13 mouse cellular contexts compared by ENCODE assay signal in genomic region chr8:70687576-70687975, GRCm38 (mm10). TPM values are rescaled to one million over a fixed set of nuclear protein-coding genes. Genes with fewer than 3 reads are reported as not detected.
DNase-seq lines count a peak whose midpoint lies in the region; ATAC-seq lines count a peak whose summit lies in the region.
"Had no signal": no experiment of that assay in that cellular context is flagged by ENCODE, and none has a peak within 500 bp of the region (broad histone marks: within the 10 kb centered on the region; RNA-seq: fewer than 3 reads in every experiment).

No protein-coding gene starts in this region.

- no peak for ATAC-seq in midbrain, embryonic 14.5 days (ENCODE audit: low FRiP score, low TSS enrichment)
- no peak for ATAC-seq in midbrain, embryonic 13.5 days

- intact Hi-C loops in left cerebral cortex, postnatal 4 days (cut with DNase I): no loop called here

- H3K4me2 ChIP-seq in midbrain, embryonic 14.5 days (ENCODE audit: low read length): no peak overlapping the region
- no peak overlapping the region for H3K4me2 ChIP-seq in midbrain, embryonic 13.5 days (replicated peaks)
- H3K4me2 ChIP-seq: limb, embryonic 13.5 days had no signal

- DNase-seq in left cerebral cortex, postnatal 4 days: peak; percentile 75
- no peak for DNase-seq in left cerebral cortex, adult 18-20 months (ENCODE audit: low spot score in 2 of 2)
- peak; percentile 83 to 87 for DNase-seq in adrenal gland, postnatal 36 days
- peak; percentile 83 for DNase-seq in heart, postnatal 4 days
- peak; percentile 71 for DNase-seq in ovary, postnatal 14 days (ENCODE audit: low spot score)
- no peak for DNase-seq in midbrain, embryonic 14.5 days
- no peak for DNase-seq in layer of hippocampus, adult 9-11 months
- DNase-seq: cerebellum, adult 8-10 months had no signal

- H3K4me3 ChIP-seq in midbrain, embryonic 14.5 days (replicated peaks; ENCODE audit: low read depth, low read length): no peak overlapping the region
- H3K4me3 ChIP-seq in midbrain, embryonic 13.5 days (replicated peaks): no peak overlapping the region
- H3K4me3 ChIP-seq: limb, embryonic 13.5 days had no signal

- no peaks in the 10 kb centered on the region for H3K27me3 ChIP-seq in midbrain, embryonic 14.5 days (ENCODE audit: control insufficient read depth, insufficient read depth, low read length)
- H3K27me3 ChIP-seq in midbrain, embryonic 13.5 days: no peaks in the 10 kb centered on the region
- H3K27me3 ChIP-seq: limb, embryonic 13.5 days had no signal

- H3K9me3 ChIP-seq in midbrain, embryonic 14.5 days (ENCODE audit: control insufficient read depth, low read length): no peaks in the 10 kb centered on the region
- H3K9me3 ChIP-seq in midbrain, embryonic 13.5 days: no peaks in the 10 kb centered on the region
- H3K9me3 ChIP-seq: limb, embryonic 13.5 days had no signal

- peaks cover 15% of the 10 kb centered on the region; the same call in 1 of the 2 replicates for H3K4me1 ChIP-seq in midbrain, embryonic 14.5 days (ENCODE audit: control insufficient read depth, insufficient read depth, low read length)
- peaks cover 26% of the 10 kb centered on the region for H3K4me1 ChIP-seq in midbrain, embryonic 13.5 days (replicated peaks)

- no peak overlapping the region for H3K9ac ChIP-seq in midbrain, embryonic 14.5 days (replicated peaks; ENCODE audit: low read length)
- no peak overlapping the region for H3K9ac ChIP-seq in midbrain, embryonic 13.5 days (replicated peaks)
- H3K9ac ChIP-seq: limb, embryonic 13.5 days had no signal

- no peaks in the 10 kb centered on the region for H3K36me3 ChIP-seq in midbrain, embryonic 14.5 days (ENCODE audit: control insufficient read depth, insufficient read depth, low read length)
- no peaks in the 10 kb centered on the region for H3K36me3 ChIP-seq in midbrain, embryonic 13.5 days
- H3K36me3 ChIP-seq: limb, embryonic 13.5 days had no signal

- 90% methylated on average over 8 of the region's 8 CpGs for WGBS in midbrain, embryonic 14.5 days
- 89% methylated on average over 8 of the region's 8 CpGs for WGBS in midbrain, embryonic 13.5 days

- no peak overlapping the region for H3K27ac ChIP-seq in midbrain, embryonic 14.5 days (replicated peaks; ENCODE audit: low read depth, low read length)
- H3K27ac ChIP-seq in midbrain, embryonic 13.5 days: no peak overlapping the region
- H3K27ac ChIP-seq: limb, embryonic 13.5 days had no signal

RNA-seq across cellular contexts. Expression of gene Jund, which starts 11.2 kb away (rescaled TPM):
- total RNA-seq in left cerebral cortex, postnatal 4 days (2021): 100 to 1,000 TPM; 146 to 158 TPM
- total RNA-seq in left cerebral cortex, adult 18-20 months (2021): 100 to 1,000 TPM; 221 to 289 TPM
- total RNA-seq in adrenal gland, postnatal 36 days (2021): 100 to 1,000 TPM; 219 to 227 TPM
- total RNA-seq in heart, postnatal 4 days (2021): 100 to 1,000 TPM; 254 to 261 TPM
- 104 and 119 TPM in 2 replicates for polyA plus RNA-seq in midbrain, embryonic 14.5 days (2014; fragmentation: Nextera tagmentation; extraction: Ambion mirVana)
- polyA plus RNA-seq in midbrain, embryonic 13.5 days (2015; fragmentation: Nextera tagmentation; extraction: Ambion mirVana): 65.1 and 97.7 TPM in 2 replicates

RNA-seq across cellular contexts. Expression of gene Lsm4, which starts 14.5 kb away (rescaled TPM):
- total RNA-seq in left cerebral cortex, postnatal 4 days (2021): 10 to 100 TPM; 85.2 to 93.7 TPM
- total RNA-seq in left cerebral cortex, adult 18-20 months (2021): 10 to 100 TPM; 65.0 to 70.9 TPM
- total RNA-seq in adrenal gland, postnatal 36 days (2021): 10 to 100 TPM; 74.3 to 84.4 TPM
- 100 to 1,000 TPM; 107 to 120 TPM for total RNA-seq in heart, postnatal 4 days (2021)
- 175 and 201 TPM in 2 replicates for polyA plus RNA-seq in midbrain, embryonic 14.5 days (2014; fragmentation: Nextera tagmentation; extraction: Ambion mirVana)
- 176 and 201 TPM in 2 replicates for polyA plus RNA-seq in midbrain, embryonic 13.5 days (2015; fragmentation: Nextera tagmentation; extraction: Ambion mirVana)

RNA-seq across cellular contexts. Expression of gene Iqcn, which starts 15.7 kb away (rescaled TPM):
- under 1 TPM; 0.40 to 0.50 TPM for total RNA-seq in left cerebral cortex, postnatal 4 days (2021)
- total RNA-seq in left cerebral cortex, adult 18-20 months (2021): under 1 TPM; 0.09 to 0.16 TPM
- total RNA-seq in adrenal gland, postnatal 36 days (2021): not detected
- total RNA-seq in heart, postnatal 4 days (2021): under 1 TPM; 0.10 to 0.11 TPM
- 0.05 TPM in 2 replicates for polyA plus RNA-seq in midbrain, embryonic 14.5 days (2014; fragmentation: Nextera tagmentation; extraction: Ambion mirVana)
- polyA plus RNA-seq in midbrain, embryonic 13.5 days (2015; fragmentation: Nextera tagmentation; extraction: Ambion mirVana): 0.07 and 0.08 TPM in 2 replicates
- total RNA-seq: MEL had no signal
- polyA plus RNA-seq: limb, embryonic 13.5 days; neural tube, embryonic 11.5 days had no signal

RNA-seq across cellular contexts. Expression of gene Pgpep1, which starts 27.4 kb away (rescaled TPM):
- 10 to 100 TPM; 29.7 to 30.5 TPM for total RNA-seq in left cerebral cortex, postnatal 4 days (2021)
- 10 to 100 TPM; 11.6 to 17.9 TPM for total RNA-seq in left cerebral cortex, adult 18-20 months (2021)
- 100 to 1,000 TPM; 138 to 139 TPM for total RNA-seq in adrenal gland, postnatal 36 days (2021)
- 10 to 100 TPM; 32.2 to 38.4 TPM for total RNA-seq in heart, postnatal 4 days (2021)
- 86.9 and 95.8 TPM in 2 replicates for polyA plus RNA-seq in midbrain, embryonic 14.5 days (2014; fragmentation: Nextera tagmentation; extraction: Ambion mirVana)
- 87.5 and 99.4 TPM in 2 replicates for polyA plus RNA-seq in midbrain, embryonic 13.5 days (2015; fragmentation: Nextera tagmentation; extraction: Ambion mirVana)

RNA-seq across cellular contexts. Expression of gene Gm3336, which starts 30.8 kb away (rescaled TPM):
- total RNA-seq in left cerebral cortex, postnatal 4 days (2021): not detected
- total RNA-seq in left cerebral cortex, adult 18-20 months (2021): not detected
- total RNA-seq in adrenal gland, postnatal 36 days (2021): not detected
- total RNA-seq in heart, postnatal 4 days (2021): not detected
- not detected in 2 replicates for polyA plus RNA-seq in midbrain, embryonic 14.5 days (2014; fragmentation: Nextera tagmentation; extraction: Ambion mirVana)
- not detected in 2 replicates for polyA plus RNA-seq in midbrain, embryonic 13.5 days (2015; fragmentation: Nextera tagmentation; extraction: Ambion mirVana)
- total RNA-seq: gastrocnemius, postnatal 36 days had no signal
- polyA plus RNA-seq: limb, embryonic 13.5 days; neural tube, embryonic 11.5 days had no signal

Comparison
In these comparisons a context has a peak if more than half of its experiments do, and no peak if none do; other contexts are left out.
1. DNase-seq: peak in left cerebral cortex, postnatal 4 days (single experiment), adrenal gland, postnatal 36 days (2 of 2), heart, postnatal 4 days (single experiment) and ovary, postnatal 14 days (single experiment); none in left cerebral cortex, adult 18-20 months (0 of 2), midbrain, embryonic 14.5 days (single experiment) and layer of hippocampus, adult 9-11 months (single experiment).